Mouse (Mus musculus) kidney, embryonic 14.5 days (tissue): ENCODE data around the gene Aqp12. TPM values are rescaled to one million over a fixed set of nuclear protein-coding genes. Genes with fewer than 3 reads are reported as not detected.

Experiments
- ATAC-seq: fragments of 200-750 bp; cut with Nextera tagmentation; 2 replicates; pipeline ENCODE4 v1.8.0; 2017; ENCODE audit warnings: moderate number of reproducible peaks, mild to moderate bottlenecking, moderate TSS enrichment, moderate library complexity; ENCODE audit not compliant: low FRiP score, low TSS enrichment
- H3K27ac ChIP-seq: fragments of 300-500 bp; sonication (generic); 2 replicates; pipeline ENCODE4 v1.5.1; 2014; ENCODE audit warnings: low read depth, mild to moderate bottlenecking, low read length, moderate library complexity, mixed read lengths
- H3K27me3 ChIP-seq: fragments of 300-500 bp; sonication (generic); 2 replicates; pipeline ENCODE4 v1.6.1; 2014; ENCODE audit warnings: mild to moderate bottlenecking, low read length; ENCODE audit not compliant: control insufficient read depth, insufficient read depth
- H3K36me3 ChIP-seq: fragments of 300-500 bp; sonication (generic); 2 replicates; pipeline ENCODE4 v1.6.1; 2014; ENCODE audit warnings: low read length, mixed read lengths; ENCODE audit not compliant: control insufficient read depth, insufficient read depth
- H3K4me1 ChIP-seq: fragments of 300-500 bp; sonication (generic); 2 replicates; pipeline ENCODE4 v1.6.1; 2014; ENCODE audit warnings: low read length, mixed read lengths; ENCODE audit not compliant: control insufficient read depth, insufficient read depth
- H3K4me2 ChIP-seq: fragments of 300-500 bp; sonication (generic); replicated peaks from 2 replicates; pipeline ENCODE4 v1.6.1; 2014; ENCODE audit warnings: low read depth, mild to moderate bottlenecking, low read length
- H3K4me3 ChIP-seq: fragments of 300-500 bp; sonication (generic); 2 replicates; pipeline ENCODE4 v1.5.1; 2014; ENCODE audit warnings: mild to moderate bottlenecking, low read length
- H3K9ac ChIP-seq: fragments of 300-500 bp; sonication (generic); 2 replicates; pipeline ENCODE4 v1.6.1; 2014; ENCODE audit warnings: low read depth, mild to moderate bottlenecking, low read length, moderate library complexity
- H3K9me3 ChIP-seq: fragments of 300-500 bp; sonication (generic); 2 replicates; pipeline ENCODE4 v1.6.1; 2016; ENCODE audit warnings: low read length; ENCODE audit not compliant: control insufficient read depth
- WGBS: fragments of 180-500 bp; shearing (Covaris S2); extraction: QIAGEN DNeasy Blood & Tissue Kit; methylation state at CpG from one replicate; pipeline ENCODE4 v1.1.7; 2014; 5-methylcytosine and 5-hydroxymethylcytosine counted together
- polyA plus RNA-seq: library from polyadenylated mRNA; unstranded; fragments of >200 nt; fragmentation: Nextera tagmentation; extraction: Ambion mirVana; gene quantifications from 2 replicates; pipeline ENCODE4 v1.2.1, GENCODE M21; 2014

The Aqp12 gene
- polyA plus RNA-seq, 1 experiment from 2014 or later = not detected

GRCm38 (mm10) chr1:92979073-92979602 is 27.0 kb upstream of the Aqp12 start:
- H3K9ac ChIP-seq = no peak overlapping the region
- peak; percentile 48; the same call in 1 of the 2 replicates for ATAC-seq
- H3K9me3 ChIP-seq = no peaks in the 10 kb centered on the region
- H3K4me1 ChIP-seq = no peaks in the 10 kb centered on the region
- H3K4me3 ChIP-seq = no peak overlapping the region
- H3K27me3 ChIP-seq = no peaks in the 10 kb centered on the region
- H3K27ac ChIP-seq = no peak overlapping the region
- H3K36me3 ChIP-seq = no peaks in the 10 kb centered on the region
- 24% methylated on average over 11 of the region's 11 CpGs for WGBS
- H3K4me2 ChIP-seq = no peak overlapping the region; the same call in 1 of the 2 replicates

GRCm38 (mm10) chr1:92981056-92981845 is 24.9 kb upstream of the Aqp12 start:
- Histone ChIP-seq H3K9me3 (no peaks in the 10 kb centered on the region), H3K4me1 (no peaks in the 10 kb centered on the region), H3K27ac (no peak overlapping the region), H3K4me3 (no peak overlapping the region), H3K27me3 (no peaks in the 10 kb centered on the region), H3K36me3 (no peaks in the 10 kb centered on the region), H3K9ac (no peak overlapping the region), H3K4me2 (no peak overlapping the region)
- no peak for ATAC-seq
- 78% methylated on average over 7 of the region's 7 CpGs for WGBS

DNA sequence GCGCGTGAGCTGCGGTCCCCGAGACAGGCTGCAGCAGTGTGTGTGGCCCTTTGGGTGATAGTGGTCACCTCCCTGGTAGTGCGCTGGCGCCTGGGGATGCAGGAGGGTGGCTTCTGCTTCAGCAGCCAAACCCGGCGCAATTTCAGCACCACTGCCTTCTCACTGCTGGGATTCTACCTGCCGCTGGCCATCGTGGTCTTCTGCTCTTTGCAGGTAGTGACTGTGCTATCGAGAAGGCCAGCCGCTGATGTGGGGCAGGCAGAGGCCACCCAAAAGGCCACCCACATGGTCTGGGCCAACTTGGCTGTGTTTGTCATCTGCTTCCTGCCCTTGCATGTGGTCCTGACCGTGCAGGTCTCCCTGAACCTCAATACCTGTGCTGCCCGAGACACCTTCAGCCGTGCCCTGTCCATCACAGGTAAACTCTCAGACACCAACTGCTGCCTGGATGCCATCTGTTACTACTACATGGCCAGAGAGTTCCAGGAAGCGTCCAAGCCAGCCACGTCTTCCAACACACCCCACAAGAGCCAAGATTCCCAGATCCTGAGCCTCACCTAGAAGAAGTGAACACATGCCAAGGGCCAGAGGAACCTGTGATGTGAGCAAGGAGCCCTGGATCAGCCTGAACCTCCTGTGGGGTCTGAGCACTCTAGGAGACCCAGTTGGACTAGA is 23.1 kb upstream of the Aqp12 start:
- H3K4me1 ChIP-seq = no peaks in the 10 kb centered on the region
- no peak overlapping the region for H3K4me3 ChIP-seq
- H3K4me2 ChIP-seq = no peak overlapping the region
- no peak overlapping the region for H3K27ac ChIP-seq
- H3K27me3 ChIP-seq = no peaks in the 10 kb centered on the region
- WGBS = 92% methylated on average over 17 of the region's 17 CpGs
- no peaks in the 10 kb centered on the region for H3K36me3 ChIP-seq
- H3K9ac ChIP-seq = no peak overlapping the region
- ATAC-seq = no peak
- no peaks in the 10 kb centered on the region for H3K9me3 ChIP-seq

DNA sequence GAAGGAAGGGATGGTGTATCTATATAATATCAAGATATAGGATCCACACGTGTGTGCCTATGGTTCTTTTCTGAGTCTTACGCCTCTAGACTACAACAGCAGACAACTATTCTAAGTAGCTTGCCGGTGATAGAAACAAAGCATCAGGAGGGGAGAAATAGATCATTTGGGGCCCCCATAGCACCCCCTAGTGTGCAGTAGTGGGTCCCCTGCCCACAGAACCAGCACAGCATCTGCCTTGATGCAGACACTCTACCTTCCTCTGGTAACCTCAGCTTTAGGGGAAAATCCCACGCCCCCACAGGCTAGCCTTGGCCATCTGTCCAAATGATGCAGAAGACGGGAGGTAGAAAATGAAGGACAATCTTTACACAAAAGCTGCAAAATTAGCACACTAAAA is 21.1 kb upstream of the Aqp12 start:
- no peak overlapping the region for H3K4me3 ChIP-seq

GRCm38 (mm10) chr1:92988894-92989293 is 17.2 kb upstream of the Aqp12 start:
- H3K27ac ChIP-seq = no peak overlapping the region
- no peaks in the 10 kb centered on the region for H3K27me3 ChIP-seq
- ATAC-seq = no peak
- WGBS = 65% methylated on average over 4 of the region's 4 CpGs
- H3K4me1 ChIP-seq = no peaks in the 10 kb centered on the region
- H3K4me2 ChIP-seq = no peak overlapping the region
- H3K9me3 ChIP-seq = no peaks in the 10 kb centered on the region
- no peak overlapping the region for H3K4me3 ChIP-seq
- no peak overlapping the region for H3K9ac ChIP-seq
- H3K36me3 ChIP-seq = no peaks in the 10 kb centered on the region

More for the DNA sequence above, 21.1 kb upstream of the Aqp12 start:
- Histone ChIP-seq H3K4me2 (no peak overlapping the region), H3K9ac (no peak overlapping the region), H3K27ac (no peak overlapping the region), H3K36me3 (no peaks in the 10 kb centered on the region), H3K4me1 (no peaks in the 10 kb centered on the region), H3K27me3 (no peaks in the 10 kb centered on the region), H3K9me3 (no peaks in the 10 kb centered on the region)
- ATAC-seq = no peak
- WGBS = 90% methylated on average over 5 of the region's 5 CpGs

- Histone ChIP-seq H3K4me3 (no peak overlapping the region), H3K9ac (no peak overlapping the region), H3K4me1 (no peaks in the 10 kb centered on the region), H3K4me2 (no peak overlapping the region), H3K27ac (no peak overlapping the region), H3K9me3 (no peaks in the 10 kb centered on the region), H3K27me3 (no peaks in the 10 kb centered on the region), H3K36me3 (no peaks in the 10 kb centered on the region)
- no peak for ATAC-seq
- 40% methylated on average over 4 of the region's 4 CpGs for WGBS
Observed at GRCm38 (mm10) chr1:92989891-92990290, 16.2 kb upstream of the Aqp12 start.

DNA sequence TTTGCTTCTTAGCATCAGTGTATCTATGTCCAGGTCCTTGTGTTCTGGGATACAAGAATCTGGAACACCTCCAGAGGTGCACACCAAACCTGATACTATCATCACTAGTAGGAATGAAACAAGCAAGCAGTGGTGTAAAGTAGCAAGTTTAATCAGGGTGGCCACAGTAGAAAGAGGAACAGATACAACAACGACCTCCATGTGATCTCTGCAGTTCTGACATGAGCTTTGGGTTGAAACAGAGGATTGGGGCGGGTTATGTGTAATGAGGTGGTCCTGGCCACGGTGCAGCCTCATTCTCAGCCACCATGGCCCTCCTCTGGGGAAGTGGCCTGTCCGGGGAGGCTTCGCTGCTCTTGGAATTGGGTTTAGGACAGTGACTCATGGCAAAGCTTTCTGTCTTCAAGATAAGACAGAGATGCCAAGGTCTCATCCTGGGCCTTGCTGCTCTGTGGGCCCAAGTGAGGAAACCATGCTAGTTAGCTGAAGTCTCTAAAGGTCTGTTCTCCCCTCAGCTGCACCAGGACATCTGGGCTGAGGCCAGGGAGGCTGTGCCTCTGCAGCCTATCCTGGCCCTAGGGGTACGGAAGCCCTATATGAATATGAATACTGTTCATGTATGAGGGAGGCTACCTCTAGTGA is 13.8 kb upstream of the Aqp12 start:
- H3K9ac ChIP-seq = no peak overlapping the region
- H3K4me2 ChIP-seq = no peak overlapping the region
- H3K9me3 ChIP-seq = no peaks in the 10 kb centered on the region
- WGBS = 91% methylated on average over 6 of the region's 6 CpGs
- ATAC-seq = no peak
- H3K27me3 ChIP-seq = no peaks in the 10 kb centered on the region
- no peak overlapping the region for H3K27ac ChIP-seq
- H3K36me3 ChIP-seq = no peaks in the 10 kb centered on the region
- H3K4me3 ChIP-seq = no peak overlapping the region
- no peaks in the 10 kb centered on the region for H3K4me1 ChIP-seq

- 81% methylated on average over 2 of the region's 2 CpGs for WGBS
- Histone ChIP-seq H3K4me2 (no peak overlapping the region), H3K27me3 (no peaks in the 10 kb centered on the region), H3K9me3 (no peaks in the 10 kb centered on the region), H3K4me1 (no peaks in the 10 kb centered on the region), H3K4me3 (no peak overlapping the region), H3K27ac (no peak overlapping the region), H3K9ac (no peak overlapping the region), H3K36me3 (no peaks in the 10 kb centered on the region)
- no peak for ATAC-seq
Observed at GRCm38 (mm10) chr1:92992880-92993279, 13.3 kb upstream of the Aqp12 start.
